Mouse (Mus musculus) lung, adult 2 months (tissue): Measurements from ENCODE around the gene Ahsg.

Experiments
- CTCF ChIP-seq: fragments of 200-500 bp; IDR thresholded peaks from 2 replicates; pipeline ENCODE4 v1.5.1; 2011; ENCODE audit warnings: mild to moderate bottlenecking, low read length, control low read depth; ENCODE audit not compliant: insufficient read depth
- POLR2A ChIP-seq: fragments of 200-500 bp; IDR thresholded peaks from 2 replicates; pipeline ENCODE4 v1.6.1; 2011; ENCODE audit warnings: low read depth, mild to moderate bottlenecking, control low read depth, low read length, borderline replicate concordance; ENCODE audit errors: extremely low read depth

DNA sequence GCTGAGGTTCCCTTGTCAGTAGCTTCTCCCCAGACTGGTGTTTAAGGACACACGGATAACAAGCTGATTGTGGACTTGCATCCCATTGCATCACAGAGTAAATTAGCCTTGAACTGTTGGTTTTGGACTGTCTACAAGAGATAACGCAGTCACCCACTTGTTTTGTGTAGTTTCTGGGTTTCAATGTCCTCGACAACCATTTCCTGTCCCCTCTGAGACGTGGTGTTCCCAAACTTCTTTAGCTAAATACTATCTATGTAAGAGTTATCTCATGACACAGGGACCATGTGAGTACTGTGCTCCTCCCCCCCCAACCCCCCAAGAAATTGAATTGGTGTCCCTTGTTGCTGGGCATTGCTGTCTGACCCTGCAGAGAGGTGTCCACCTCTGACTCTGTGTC, 9.6 kb upstream of the Ahsg start:
- TF ChIP-seq CTCF = no peak
- no peak for TF ChIP-seq POLR2A
